Mouse (Mus musculus) monocyte, adult 2 months (primary cell): ENCODE measurements around the gene Gm9817.
"Not testable (repeated sequence)": the region's sequence is repeated elsewhere in the genome, so short reads cannot be mapped to it uniquely, and the experiment has no call there.

Source experiments
- DNase-seq, 2 experiments: peaks; one replicate each; pipeline ENCODE4 v3.0.0; 2022; ENCODE audit warnings: low spot score in 2 of 2, low read depth in 1 of 2

Gm9817 gene

DNA sequence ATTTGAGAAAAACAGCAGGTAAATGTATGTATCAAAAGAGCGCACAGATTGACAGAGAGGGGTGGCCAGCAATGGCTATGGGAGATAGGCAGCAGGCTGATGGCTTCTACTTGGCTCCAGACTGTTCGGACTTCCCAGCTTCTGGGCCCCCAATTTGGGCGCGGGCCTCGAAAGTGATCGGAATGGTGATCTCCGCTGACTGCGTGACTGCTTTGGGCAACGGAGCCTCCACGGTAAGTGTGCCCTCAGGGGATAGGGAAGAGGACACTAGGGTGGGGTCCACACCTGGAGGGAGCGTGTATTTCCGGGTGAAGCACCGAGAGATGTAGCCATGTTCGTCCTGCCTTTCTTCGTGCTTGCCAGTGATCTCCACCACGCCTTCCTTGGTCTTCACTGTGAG, at the start of gene Gm9817:
Gene Gm9817 (plus strand): TSS at position 301 of the 400 bp plus-strand sequence.
- DNase-seq = not testable (repeated sequence)

DNA sequence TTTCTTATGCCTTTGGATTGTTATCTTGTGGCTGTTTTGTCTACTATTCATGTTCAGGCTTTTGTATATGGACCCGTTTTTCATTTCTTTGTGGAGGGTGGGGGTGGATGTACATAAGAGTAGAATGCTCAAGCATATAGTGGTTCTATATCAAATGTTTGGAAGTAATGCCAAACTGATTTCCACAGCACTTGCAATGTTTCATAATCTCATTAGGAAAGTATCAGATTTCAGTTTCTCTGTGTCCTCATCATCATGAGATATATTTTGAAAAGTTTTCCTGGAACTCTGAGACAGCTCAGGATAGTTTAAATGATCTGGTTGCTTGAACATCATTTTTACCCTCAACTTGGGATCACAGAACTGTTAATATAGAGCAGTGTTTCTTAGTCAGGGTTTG, 48.7 kb upstream of the Gm9817 start:
- no peak for DNase-seq

DNA sequence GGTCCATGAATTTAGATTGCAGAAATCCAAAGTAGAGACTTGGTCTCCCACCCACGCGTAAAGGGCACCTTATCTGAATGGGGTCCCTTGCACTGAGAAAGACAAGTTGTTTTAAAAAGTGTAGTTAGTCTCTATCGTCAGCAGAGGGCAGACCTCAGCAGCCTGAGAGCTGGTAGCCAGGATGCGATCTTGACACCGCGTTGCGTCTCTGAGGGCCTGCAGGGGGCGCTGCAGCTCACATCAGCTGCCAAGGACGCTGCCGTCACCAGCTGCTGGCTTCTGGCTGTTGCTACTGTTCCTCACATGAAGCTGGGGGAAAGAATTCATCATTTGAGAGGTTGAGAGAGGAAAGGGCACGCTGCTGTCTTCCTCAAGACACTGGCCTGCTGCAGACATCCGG, 47.7 kb upstream of the Gm9817 start:
- peak; percentile 65 to 79 for DNase-seq

DNA sequence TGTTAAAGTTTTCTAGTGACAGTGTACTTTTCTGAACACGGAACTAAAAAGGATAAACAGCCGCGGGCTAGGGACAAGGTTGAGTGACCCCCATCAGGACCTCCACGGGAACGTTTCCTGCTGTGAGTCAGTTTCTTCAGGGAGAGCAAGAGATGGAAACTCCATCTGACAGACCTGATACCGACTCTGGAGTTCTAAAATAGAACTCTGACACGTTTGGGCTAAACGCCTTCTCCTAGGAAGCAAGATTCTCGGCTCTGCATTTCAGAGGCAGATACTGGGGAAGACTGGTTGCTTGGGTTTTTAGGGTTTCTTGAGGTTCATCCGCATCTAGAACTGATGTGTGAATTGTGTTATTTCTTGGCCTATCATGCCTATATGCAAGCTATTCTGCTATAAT, 47.2 kb upstream of the Gm9817 start:
- no peak for DNase-seq

DNA sequence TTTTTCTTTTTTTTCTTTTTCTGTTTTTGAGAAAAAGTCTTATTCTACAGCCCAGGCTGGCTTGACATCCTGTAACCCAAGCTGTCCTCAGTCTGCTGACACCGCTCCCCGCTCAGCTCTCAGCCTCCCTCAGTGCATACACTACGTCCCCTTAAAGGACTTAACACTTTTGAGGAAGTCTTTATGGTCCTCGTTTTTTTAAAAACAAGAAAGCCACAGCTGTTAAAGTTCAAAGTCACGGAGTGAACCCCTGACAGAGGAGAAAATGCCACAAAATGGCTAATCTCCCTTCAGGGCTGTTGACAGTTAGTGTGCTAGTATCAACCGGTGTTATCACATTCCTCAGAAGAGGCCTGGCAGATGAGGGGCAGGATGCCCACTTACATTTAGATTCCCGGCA, 46.7 kb upstream of the Gm9817 start:
- no peak for DNase-seq

DNA sequence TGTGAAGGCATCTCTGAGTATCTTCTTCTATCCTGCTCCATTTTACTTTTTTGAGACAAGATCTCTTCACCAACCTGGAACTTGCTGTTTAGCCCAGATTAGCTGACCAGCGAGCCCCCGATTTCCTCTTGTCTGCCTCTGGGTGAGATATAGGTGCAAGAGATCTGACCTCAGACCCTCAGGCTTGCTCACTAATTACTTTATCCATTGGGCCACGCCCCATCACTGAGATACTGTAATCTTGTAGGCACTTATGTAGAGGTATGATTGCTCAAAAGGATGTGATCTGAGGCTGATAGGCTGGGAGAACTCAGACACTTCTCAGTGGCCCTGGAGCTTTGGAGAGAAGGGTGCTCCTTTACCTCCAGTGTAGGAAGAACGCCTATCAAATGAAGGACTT, 46.0 kb upstream of the Gm9817 start:
- DNase-seq = no peak

DNA sequence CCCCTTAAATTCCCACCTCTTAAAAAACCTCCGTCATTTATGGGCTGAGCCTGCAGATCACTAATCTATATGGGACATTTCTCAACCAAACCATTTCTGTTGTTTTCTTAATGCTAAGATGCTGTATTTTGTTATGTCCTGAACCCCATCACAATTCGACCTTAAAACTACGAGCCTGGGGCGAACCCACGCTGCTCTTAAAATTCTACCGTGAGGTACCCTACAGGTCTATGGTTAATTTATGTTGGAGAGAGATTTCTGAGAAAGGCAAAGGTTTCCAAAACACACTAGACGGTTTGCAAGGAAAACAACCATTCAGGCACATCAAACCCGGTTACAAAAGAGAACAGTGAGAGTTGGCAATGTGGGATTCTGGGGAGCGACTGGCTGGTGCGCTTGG, 45.1 kb upstream of the Gm9817 start:
- DNase-seq = no peak

DNA sequence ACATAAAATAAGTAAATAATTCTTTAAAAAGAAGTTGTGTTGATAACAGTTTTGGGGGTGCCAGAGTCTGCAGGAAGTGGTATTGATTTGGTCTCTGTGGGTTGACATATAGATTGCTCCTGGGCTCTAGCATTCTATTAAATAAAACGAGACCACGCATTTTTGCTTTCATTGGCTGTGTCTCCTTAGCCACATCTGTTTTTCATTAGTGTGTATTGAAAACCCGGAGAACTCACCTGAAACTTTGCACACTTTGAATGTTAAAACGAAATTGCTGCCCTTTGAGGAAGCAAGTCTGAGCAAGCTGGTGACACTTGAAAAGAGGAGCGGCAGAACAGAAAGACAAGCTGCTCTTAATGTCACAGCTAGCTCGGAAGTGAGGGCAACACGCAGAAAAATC, 43.7 kb upstream of the Gm9817 start:
- no peak for DNase-seq

DNA sequence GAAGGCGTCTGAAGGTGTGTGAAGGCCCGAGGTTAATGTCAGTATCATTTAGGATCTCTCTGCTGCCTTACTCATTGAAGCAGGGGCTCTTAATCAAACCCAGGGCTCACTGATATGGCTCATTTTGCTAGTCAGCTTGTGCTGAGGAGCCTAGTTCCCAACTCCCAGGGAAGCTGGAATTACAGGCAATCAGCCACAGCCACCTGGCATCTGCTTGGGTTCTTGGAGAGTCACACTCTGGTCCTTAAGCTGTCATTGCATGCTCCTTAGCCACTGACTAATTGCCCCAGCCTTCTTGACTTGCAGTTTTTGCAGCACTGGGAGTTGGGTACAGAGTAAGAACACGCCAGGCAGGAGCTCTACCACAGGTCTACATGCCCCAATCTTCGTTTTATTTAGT, 42.1 kb upstream of the Gm9817 start:
- no peak for DNase-seq

DNA sequence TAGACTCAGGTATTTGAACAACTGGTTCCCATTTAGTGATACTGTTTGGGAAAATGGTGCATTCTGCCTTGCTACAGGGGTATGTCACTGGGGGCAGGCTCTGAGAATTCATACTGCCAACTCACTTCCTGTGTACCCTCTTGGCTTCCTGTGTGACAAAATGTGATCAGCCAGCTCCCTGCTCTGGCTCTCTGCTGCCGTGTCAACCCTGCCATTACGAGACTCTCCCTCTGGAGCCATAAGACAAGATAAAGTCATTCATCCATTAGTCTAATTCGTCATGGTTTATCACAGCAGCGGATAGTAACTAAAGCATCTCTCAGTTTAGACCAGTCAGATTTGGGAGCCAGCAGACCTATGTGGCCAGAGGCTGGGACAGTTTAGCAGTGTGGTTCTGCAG, 38.3 kb upstream of the Gm9817 start:
- no peak for DNase-seq

DNA sequence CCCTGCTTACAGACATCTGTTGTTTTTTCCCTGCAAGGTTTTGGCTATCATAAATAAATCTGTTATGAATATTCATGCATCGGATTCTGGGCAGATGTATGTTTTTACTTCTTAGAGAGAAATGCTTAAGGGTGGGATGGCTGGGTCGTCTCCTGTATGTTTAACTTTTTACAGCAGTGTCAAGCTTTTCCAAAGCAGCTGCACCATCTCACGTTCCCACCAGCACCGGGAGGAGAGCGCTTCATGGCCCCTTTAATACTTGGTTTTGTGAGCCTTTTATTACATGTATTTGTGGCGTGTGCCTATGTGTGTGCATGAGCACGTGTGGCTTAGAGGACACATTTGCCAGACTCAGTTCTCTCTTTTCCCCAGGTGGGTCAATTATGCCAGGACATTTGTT, 37.8 kb upstream of the Gm9817 start:
- DNase-seq = no peak

DNA sequence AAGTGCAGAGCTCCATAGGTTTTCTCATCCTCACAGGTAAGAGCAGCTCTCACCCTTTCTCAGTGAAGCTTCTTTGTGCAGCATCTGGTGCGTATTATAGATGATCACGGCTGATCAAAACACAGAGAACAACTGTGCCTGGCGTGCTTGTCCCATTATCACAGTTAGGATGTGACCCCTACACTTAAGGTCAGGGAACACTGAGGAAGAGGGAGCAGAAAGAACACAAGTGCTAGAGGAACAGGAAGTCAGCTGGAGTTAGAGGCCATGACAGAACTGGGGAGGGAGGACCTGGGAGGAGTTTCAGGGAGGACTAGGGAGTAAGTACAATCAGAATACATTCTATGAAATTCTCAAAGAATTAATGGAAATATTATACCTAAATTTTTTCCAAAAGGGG, 35.0 kb upstream of the Gm9817 start:
- DNase-seq = no peak

DNA sequence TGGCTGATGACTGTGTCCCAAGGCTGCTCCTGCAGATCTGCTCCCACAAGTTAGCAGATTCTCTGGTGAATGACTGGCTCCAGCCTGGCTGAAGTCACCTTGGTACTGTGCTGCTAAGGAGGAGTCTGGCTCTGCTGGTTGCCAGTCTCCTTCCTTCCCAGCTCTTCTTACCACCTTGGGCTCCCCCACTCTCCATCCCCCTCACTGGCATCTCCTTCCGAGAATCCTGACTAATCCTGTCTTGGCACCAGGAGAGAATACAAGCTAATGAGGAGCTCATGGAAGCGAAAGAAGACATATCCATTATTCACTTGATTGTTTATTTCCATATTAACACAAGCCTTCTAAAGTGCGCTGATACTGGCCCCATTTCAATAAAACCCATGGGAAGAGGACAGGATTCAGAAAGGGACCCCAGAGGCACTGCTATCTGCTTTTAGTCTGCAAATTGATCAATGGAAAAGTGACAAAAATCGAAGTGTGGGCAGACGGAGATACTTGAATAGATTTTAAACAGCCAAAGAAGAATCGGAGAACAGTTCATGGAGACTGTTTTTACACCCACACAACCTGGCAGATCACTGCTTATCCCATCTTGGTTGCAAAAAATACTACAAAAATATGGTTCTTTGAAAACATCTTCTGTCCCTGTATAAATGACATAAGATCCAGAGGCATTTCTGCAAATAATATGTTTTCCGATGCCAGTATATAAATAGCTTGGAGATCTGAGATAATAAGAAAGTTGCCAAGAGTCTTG, 29.1 kb upstream of the Gm9817 start:
- no peak for DNase-seq

DNA sequence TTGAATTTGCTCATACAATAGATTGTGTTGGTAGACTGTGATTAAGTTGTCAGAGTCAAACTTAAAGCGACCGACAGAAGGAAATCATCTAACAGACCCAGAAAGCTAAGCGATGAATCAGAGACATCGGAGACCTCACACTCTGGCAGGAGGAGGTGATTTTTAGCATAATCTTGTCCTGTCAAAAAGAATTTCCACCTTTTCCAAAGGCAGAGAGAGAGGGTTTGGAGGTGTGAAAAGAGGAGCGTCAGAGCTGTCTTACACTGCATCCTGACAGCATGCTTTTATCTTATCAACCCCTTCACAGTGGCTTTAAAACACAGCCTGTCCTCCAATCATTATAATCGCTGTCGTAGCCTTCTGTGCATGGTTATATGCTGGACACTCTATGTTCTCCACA, 25.7 kb upstream of the Gm9817 start:
- no peak for DNase-seq

DNA sequence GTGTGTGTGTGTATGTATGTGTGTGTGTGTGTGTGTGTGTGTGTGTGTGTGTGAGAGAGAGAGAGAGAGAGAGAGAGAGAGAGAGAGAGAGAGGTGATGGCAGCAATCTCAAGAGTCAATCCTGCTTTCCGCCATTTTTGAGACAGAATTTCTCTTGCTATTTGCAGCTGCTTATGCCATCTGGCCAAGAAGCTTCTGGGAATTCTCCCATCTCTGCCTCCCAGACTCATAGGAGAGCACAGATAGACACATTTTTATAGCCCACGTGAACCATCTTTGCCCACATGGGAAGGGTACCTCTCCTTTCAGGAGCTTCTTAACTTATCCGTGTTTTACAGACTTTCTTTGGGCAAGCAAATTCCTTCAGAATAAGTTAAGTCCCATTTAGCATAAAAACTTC, 24.6 kb upstream of the Gm9817 start:
- no peak for DNase-seq

DNA sequence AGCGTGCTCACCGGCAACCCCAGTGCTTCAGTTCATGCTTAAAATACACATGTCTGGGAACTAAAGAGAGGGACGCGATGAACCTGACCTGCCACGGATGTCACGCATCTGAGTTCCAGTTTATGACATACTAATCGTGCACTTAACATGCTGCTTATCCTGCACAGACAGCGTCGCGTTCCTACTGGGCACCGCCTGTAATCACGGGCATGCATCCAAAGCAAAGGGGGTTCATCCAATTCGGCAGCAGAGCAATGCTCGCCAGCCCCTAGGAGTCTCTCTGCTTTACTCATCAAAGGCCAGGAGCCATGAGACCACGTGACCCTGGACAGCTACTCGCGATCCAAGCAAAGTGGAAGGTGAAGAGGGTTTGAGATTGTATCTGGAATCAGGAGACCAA, 19.3 kb upstream of the Gm9817 start:
- no peak for DNase-seq

DNA sequence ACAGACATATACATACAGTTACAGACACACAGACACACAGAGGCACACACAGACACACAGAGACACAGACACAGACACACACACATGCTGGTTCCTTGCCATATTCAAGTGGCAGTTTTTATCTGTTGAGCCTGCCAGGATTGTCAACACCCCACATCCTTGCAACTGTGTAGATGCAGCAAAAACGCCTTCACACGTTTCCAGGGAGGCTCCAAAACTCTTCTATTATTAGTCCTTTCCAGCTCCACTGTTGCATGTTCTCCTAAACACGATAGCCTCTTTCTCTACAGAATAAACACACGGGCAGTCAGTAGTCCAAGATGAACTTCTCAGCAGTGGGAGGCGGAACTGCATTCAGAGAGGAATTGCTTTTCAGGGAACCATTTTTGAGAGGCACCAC, 15.3 kb upstream of the Gm9817 start:
- no peak for DNase-seq

DNA sequence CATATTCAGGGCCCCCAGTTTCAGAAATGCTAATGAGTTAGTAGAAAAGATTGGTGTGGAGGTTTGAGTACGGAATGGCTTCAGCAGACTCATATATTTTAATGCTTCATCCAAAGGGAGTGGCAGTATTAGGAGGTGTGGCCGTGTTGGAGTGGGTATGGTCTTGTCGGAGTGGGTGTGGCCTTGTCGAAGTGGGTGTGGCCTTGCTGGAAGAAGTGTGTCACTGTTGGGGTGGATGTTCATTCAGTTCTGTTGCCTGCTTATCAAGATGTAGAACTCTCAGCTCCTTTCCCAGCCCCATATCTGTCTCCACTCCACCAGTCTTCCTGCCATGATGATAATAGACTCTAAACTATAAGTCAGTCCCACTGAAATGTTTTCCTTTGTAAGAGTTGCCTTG, 13.5 kb upstream of the Gm9817 start:
- no peak for DNase-seq

DNA sequence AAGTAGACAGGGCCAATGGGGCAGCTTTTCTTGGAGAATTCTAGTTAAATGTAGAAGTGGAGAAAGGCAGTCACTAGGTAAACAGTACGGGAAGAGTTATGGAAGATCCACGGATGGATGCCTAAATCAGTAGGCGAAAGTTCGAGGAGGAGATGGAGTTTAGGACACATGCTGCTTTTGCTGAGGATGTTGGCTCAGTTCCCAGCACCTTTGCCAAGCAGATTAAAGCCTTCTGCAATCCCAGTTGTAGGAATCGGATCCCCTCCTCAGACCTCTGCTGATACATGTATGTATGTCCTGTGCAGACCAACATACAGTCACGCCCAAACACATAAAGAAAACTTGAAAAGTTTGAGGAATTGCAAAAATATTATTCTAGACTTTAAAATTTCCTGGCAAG, 8.1 kb upstream of the Gm9817 start:
- DNase-seq = no peak

DNA sequence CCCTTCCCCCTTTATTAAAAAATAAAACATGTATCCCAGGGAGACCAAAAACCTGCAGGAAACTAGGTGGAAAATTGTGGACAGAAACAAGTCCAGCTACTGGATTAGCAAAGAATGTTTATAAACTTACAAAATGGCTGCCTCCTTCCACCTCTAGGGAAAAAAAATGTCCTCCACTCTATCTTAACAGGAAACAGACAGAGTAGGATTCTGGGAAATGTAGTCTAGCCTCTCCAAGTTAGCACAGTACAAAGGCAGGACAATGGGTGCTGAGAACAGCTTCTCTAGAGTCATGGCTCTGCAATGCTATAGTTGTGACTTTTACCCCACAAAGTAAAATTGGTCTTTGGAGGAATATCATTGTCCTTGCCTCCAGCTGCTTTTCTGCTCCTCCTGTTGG, 3.5 kb upstream of the Gm9817 start:
- DNase-seq = no peak

DNA sequence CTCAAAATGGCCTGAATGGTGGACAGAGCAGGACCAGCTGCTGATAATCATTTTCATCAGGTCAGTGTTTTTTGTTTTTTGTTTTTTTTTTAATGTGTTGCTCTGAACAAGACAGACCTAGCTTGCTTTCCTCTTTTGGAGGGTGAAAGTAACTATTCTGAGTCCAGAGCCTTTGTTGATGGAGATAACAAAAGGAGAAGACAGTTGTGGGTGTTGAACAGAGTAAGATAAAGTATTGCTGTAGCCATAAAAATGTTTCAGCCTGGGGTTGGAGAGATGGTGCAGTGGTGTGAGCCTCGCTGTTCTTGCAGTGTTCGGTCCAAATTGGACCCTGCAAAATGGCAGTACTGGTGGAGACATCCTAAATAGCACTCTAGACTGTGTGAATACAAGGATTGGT, 2.8 kb upstream of the Gm9817 start:
- DNase-seq = no peak

DNA sequence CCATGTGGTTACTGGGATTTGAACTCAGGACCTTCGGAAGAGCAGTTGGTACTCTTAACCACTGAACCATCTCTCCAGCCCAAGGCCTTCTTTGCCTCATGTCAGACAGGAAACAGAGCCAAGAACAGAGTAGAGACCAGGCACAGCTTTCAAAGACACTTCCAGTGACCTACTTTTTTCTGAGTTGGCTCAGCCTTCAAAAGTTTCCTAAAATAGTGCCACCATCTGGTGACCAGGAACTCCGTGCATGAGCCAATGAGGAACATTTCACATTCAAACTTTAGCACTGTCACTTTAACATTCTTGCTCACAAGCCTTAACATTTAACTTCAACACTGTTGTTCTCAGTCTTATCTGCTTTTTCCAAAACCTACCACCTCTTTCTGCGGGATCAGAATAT, 2.3 kb downstream of the Gm9817 start:
- DNase-seq = no peak

DNA sequence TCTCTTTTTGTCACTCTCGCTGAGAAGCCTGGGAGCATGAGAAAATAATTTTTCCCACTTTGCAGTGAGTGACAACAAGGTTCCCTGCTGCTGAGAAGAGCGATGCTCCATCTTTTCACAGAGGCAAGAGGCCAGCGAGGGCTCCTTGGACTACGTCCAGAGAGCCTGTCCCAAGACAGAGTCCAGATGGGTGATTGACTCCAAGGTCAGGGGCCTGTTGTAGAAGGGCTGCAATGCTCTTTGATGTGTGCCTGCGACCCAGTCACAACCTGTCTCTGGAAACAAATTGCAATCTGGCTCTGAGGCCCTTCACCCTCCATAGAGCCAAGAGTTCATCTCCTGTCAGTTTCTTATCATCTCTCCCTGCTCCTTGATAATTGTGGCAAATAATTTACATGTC, 5.2 kb downstream of the Gm9817 start:
- no peak for DNase-seq

DNA sequence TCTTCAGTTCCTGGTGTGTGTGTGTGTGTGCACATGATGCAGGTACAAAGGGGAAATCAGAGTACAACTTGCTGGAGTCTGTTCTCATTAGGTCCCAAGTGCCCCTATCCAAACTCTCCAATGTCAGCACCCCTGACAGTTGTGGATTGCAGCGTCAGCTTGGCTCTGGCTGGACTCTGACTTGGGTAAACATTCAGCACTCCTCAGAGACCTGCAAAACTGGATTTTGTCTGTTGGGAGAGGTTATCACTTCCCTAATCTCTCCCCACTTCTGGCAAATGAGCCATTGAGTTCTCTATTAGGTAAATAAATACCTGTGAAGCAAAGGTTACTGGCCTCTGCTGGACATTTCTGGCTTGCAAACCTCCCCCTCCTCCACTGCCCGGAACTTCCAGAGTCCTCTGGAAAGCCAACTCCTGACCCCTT, 10.3 kb downstream of the Gm9817 start:
- DNase-seq = no peak
